Mouse (Mus musculus) embryonic fibroblast, embryonic 13.5 days (primary cell): ENCODE measurements at regions not wholly inside any gene's neighbourhood (a gene's known extent, or its start where the extent isn't known, plus 50 kb on each side); places are given as distances from the start of the nearest gene placed in this dataset.

Source experiments
- H3K27ac ChIP-seq: 2 replicates; pipeline ENCODE4 v1.5.1; 2012; ENCODE audit warnings: low read length, control low read depth, inconsistent platforms; ENCODE audit not compliant: insufficient read depth
- H3K4me1 ChIP-seq: 2 replicates; pipeline ENCODE4 v1.6.1; 2011; ENCODE audit warnings: low read length; ENCODE audit not compliant: control insufficient read depth, insufficient read depth
- H3K4me3 ChIP-seq: 2 replicates; pipeline ENCODE4 v1.5.1; 2011; ENCODE audit warnings: mild to moderate bottlenecking, control low read depth, low read length; ENCODE audit not compliant: insufficient read depth
- CTCF ChIP-seq: IDR thresholded peaks from 2 replicates; pipeline ENCODE4 v1.5.1; 2011; ENCODE audit warnings: mild to moderate bottlenecking, control low read depth, low read length, moderate library complexity, borderline replicate concordance; ENCODE audit not compliant: insufficient read depth
- POLR2A ChIP-seq: IDR thresholded peaks from 2 replicates; pipeline ENCODE4 v1.6.1; 2011; ENCODE audit warnings: low read depth, mild to moderate bottlenecking, control low read depth, low read length, moderate library complexity

DNA sequence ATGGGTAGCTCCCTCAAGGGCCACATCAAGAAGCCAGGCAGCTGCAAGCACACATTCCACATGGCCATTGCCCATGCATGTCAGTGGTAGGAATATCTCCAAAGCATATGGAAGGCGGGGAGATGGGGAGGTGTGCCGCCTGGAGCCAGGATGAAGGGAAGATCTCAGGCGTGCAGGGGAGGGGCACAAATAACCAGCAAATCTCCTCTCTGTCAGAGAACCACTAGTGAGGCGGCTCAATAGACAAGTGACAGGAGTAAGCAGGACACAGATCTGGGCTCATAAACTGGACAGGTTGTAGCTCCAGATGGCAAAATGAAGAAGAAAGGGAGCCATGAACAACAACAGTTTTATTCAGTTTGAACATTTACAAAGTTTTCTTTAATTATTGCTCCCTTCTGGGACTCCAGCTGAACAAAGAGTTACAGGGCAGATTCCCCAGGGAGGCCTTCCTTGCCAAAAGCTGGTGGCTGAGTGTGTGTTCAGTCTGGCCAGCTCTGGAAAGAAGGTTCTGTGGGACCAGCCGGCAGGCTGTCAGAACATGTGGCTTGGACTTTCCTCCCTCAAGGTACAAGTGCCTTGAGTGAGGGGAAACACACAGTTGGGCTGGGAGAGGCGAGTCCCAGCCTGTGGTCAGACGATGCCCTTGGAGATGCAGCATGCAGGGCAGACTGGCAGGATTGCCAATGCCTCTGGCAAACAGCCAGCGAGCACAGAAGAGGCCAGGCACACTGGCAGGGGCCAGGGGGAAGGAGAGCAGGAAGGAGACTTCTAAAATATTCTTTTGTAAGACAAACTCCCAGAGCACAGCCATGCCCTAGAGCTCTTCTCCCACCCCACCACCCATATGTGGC lies 302.7 kb downstream of the Rnf144a start:
- no peak overlapping the region for H3K27ac ChIP-seq
- TF ChIP-seq CTCF (no peak), POLR2A (no peak)
- H3K4me1 ChIP-seq: no peaks in the 10 kb centered on the region
- no peak overlapping the region for H3K4me3 ChIP-seq

DNA sequence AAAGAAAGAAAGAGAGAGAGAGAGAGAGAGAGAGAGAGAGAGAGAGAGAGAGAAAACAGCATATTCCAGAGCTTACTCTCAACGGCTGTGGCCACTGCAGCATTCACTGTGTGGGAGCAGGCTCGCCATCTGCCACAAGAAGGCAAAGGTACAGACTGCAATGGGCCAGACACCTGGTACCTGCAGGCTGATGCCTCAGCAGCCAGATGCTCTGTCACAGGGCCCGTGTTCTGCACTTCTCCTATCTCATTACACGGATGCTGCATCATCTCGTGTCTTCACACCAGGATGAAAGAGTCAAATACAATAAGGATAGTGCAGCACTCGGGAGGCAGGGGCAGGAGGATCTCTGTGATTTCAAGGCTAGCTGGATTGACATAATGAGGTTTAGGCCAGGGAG lies 305.2 kb downstream of the Rnf144a start:
- H3K4me3 ChIP-seq: no peak overlapping the region
- TF ChIP-seq POLR2A (no peak), CTCF (no peak)
- H3K4me1 ChIP-seq: no peaks in the 10 kb centered on the region
- no peak overlapping the region for H3K27ac ChIP-seq

- Histone ChIP-seq H3K4me1 (no peaks in the 10 kb centered on the region), H3K4me3 (no peak overlapping the region), H3K27ac (no peak overlapping the region)
- TF ChIP-seq POLR2A: no peak
- TF ChIP-seq CTCF: no peak
These were observed 310.7 kb downstream of the Rnf144a start for GRCm38 (mm10) chr12:26104372-26104771.

- TF ChIP-seq POLR2A (no peak), CTCF (no peak)
- no peak overlapping the region for H3K27ac ChIP-seq
- H3K4me1 ChIP-seq: no peaks in the 10 kb centered on the region
- no peak overlapping the region for H3K4me3 ChIP-seq
These were observed 312.7 kb downstream of the Rnf144a start for GRCm38 (mm10) chr12:26102384-26102783.

- H3K4me3 ChIP-seq: no peak overlapping the region
- no peak for TF ChIP-seq CTCF
- no peak for TF ChIP-seq POLR2A
- no peaks in the 10 kb centered on the region for H3K4me1 ChIP-seq
- no peak overlapping the region for H3K27ac ChIP-seq
These were observed 314.9 kb downstream of the Rnf144a start for GRCm38 (mm10) chr12:26100140-26100539.

DNA sequence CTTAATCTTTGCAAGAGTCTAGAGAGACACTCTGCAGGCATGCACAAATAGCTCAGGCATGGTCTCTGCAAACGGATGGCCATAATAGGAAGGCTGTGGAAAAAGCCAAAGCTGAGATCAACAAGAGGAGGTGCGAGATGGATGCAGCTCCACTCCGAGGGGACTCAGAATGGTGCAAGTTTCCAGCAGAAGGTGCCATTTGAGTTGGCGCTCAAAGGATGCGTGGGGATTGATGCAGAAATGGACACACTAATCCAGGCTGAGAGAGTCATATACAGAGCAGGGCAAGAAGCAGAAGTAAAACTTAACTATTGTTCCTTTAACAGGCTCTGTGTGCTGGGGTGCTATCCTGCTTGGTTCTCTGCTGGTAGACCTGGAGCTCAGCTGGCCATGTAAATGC lies 315.9 kb downstream of the Rnf144a start:
- Histone ChIP-seq H3K4me3 (no peak overlapping the region), H3K4me1 (no peaks in the 10 kb centered on the region), H3K27ac (no peak overlapping the region)
- TF ChIP-seq CTCF (no peak), POLR2A (no peak)

DNA sequence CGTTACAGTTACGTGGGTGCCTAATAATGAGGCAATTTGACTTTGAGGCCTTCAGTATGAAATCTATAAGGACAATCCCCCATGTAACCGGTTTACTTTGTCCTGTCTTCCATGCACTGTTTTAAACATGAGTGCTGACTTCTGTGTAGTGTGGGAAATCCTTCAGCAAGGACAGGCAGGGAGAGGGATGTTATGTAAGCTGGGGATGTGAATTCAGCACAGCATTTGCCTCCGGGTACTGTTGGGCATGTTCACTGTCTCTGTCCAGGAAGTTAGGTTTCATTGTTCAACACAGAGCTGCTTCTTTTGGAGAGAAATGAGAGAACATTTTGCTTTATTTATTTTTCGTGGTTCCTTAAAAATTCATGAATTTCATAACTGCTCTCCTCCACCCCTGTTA lies 322.7 kb downstream of the Rnf144a start:
- H3K4me1 ChIP-seq: no peaks in the 10 kb centered on the region
- H3K4me3 ChIP-seq: no peak overlapping the region
- H3K27ac ChIP-seq: no peak overlapping the region
- TF ChIP-seq POLR2A (no peak), CTCF (no peak)

- TF ChIP-seq POLR2A: no peak
- no peak for TF ChIP-seq CTCF
- Histone ChIP-seq H3K4me3 (no peak overlapping the region), H3K4me1 (no peaks in the 10 kb centered on the region), H3K27ac (no peak overlapping the region)
These were observed 323.2 kb downstream of the Rnf144a start for GRCm38 (mm10) chr12:26091865-26092264.

DNA sequence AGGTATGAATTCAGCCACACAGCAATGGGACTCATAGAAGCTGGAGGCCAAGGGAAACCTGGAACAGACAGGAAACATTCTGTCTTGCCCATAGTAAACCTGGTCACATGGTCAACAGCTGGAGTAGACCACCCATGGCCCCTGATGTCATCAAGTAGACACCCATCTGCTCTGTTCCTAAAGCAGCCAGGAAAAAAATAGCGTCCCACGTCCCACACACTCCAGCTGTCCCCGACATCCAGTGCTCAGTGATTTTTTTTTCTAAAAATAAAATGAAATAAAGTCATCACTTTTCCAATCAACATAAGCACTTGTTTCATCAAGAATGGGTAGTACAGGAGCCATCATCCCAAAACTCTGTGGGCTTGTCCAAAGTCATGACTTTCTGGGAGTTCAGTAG lies 326.7 kb downstream of the Rnf144a start:
- Histone ChIP-seq H3K4me3 (no peak overlapping the region), H3K27ac (no peak overlapping the region), H3K4me1 (no peaks in the 10 kb centered on the region)
- TF ChIP-seq POLR2A: no peak
- TF ChIP-seq CTCF: no peak

DNA sequence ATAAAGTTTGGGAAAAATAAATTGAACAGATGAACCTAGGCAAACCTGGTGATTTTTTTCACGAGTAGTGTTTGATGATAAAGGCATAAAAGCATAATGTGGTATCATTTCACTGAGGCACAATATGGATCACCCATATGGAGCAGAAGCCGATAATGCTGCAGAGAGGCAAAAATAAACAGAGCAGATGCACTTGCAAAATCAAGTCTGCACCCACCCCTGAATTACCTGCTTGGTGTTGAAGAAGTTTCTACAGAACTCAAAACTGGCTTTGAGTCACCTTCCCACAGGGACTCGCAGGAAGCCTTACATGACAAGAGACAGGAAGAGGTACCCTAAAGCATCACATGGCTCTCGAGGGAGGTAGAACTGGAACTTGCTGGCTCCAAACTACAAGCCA lies 328.1 kb downstream of the Rnf144a start:
- no peak overlapping the region for H3K4me3 ChIP-seq
- no peaks in the 10 kb centered on the region for H3K4me1 ChIP-seq
- H3K27ac ChIP-seq: no peak overlapping the region
- TF ChIP-seq CTCF (no peak), POLR2A (no peak)
